Mouse (Mus musculus) frontal cortex, postnatal 25 days (tissue): Measurements from ENCODE around the gene Xrcc1.

Source experiments
- DNase-seq, 2 experiments: peaks; one replicate each; pipeline ENCODE4 v3.0.0; 2022; ENCODE audit warnings: low spot score in 2 of 2

The Xrcc1 gene

GRCm38 (mm10) chr7:24564607-24565265, 18.6 kb downstream of the Xrcc1 start:
- peak in 1 of 2 experiments; percentile 43 for DNase-seq

- DNase-seq, result no peak
These were observed 19.5 kb downstream of the Xrcc1 start for GRCm38 (mm10) chr7:24565627-24566026.

- no peak for DNase-seq
These were observed 20.1 kb downstream of the Xrcc1 start for GRCm38 (mm10) chr7:24566206-24566605.

- no peak for DNase-seq
These were observed 22.4 kb downstream of the Xrcc1 start for GRCm38 (mm10) chr7:24568512-24568911.

GRCm38 (mm10) chr7:24571071-24571470, 25.0 kb downstream of the Xrcc1 start:
- DNase-seq, result no peak

GRCm38 (mm10) chr7:24572455-24572854, 26.4 kb downstream of the Xrcc1 start:
- DNase-seq, result no peak

- no peak for DNase-seq
These were observed 28.2 kb downstream of the Xrcc1 start for GRCm38 (mm10) chr7:24574224-24574796.

- no peak for DNase-seq
These were observed 31.7 kb downstream of the Xrcc1 start for GRCm38 (mm10) chr7:24577811-24578210.

- DNase-seq, result no peak
These were observed 38.8 kb downstream of the Xrcc1 start for GRCm38 (mm10) chr7:24584876-24585275.

GRCm38 (mm10) chr7:24585995-24586394, 39.9 kb downstream of the Xrcc1 start:
- no peak for DNase-seq

- DNase-seq, result no peak
These were observed 40.7 kb downstream of the Xrcc1 start for GRCm38 (mm10) chr7:24586828-24587227.

GRCm38 (mm10) chr7:24587330-24588105, 41.4 kb downstream of the Xrcc1 start, which contains the start of the genes Ethe1 and Zfp575:
TSS of gene Ethe1 (plus strand) at chr7:24587543.
TSS of gene Zfp575 (minus strand) at chr7:24587641.
- peak; percentile 59 to 77 for DNase-seq

GRCm38 (mm10) chr7:24588336-24588735, 42.2 kb downstream of the Xrcc1 start:
- no peak for DNase-seq

GRCm38 (mm10) chr7:24591735-24592134, 45.6 kb downstream of the Xrcc1 start:
- DNase-seq, result no peak

- no peak for DNase-seq
These were observed 46.1 kb downstream of the Xrcc1 start for GRCm38 (mm10) chr7:24592163-24592562.

- no peak for DNase-seq
These were observed 46.7 kb downstream of the Xrcc1 start for GRCm38 (mm10) chr7:24592781-24593180.

- DNase-seq, result peak; percentile 31 to 44
These were observed 47.7 kb downstream of the Xrcc1 start for GRCm38 (mm10) chr7:24593621-24594308.

GRCm38 (mm10) chr7:24594309-24594803, 48.3 kb downstream of the Xrcc1 start:
- no peak for DNase-seq

GRCm38 (mm10) chr7:24595464-24595863, 49.4 kb downstream of the Xrcc1 start:
- no peak for DNase-seq

- no peak for DNase-seq
These were observed 52.0 kb downstream of the Xrcc1 start for GRCm38 (mm10) chr7:24598121-24598520.

GRCm38 (mm10) chr7:24599211-24600067, 53.4 kb downstream of the Xrcc1 start:
- no peak for DNase-seq
